Mouse (Mus musculus) liver, adult 2 months (tissue): Measurements from ENCODE around the gene Tmx4.

Experiments
- CTCF ChIP-seq: fragments of 200-500 bp; IDR thresholded peaks from 2 replicates; pipeline ENCODE4 v1.5.1; 2011; ENCODE audit warnings: low read depth, low read length, control low read depth
- POLR2A ChIP-seq: fragments of 200-500 bp; IDR thresholded peaks from 2 replicates; pipeline ENCODE4 v1.6.1; 2011; ENCODE audit warnings: low read length, control low read depth; ENCODE audit not compliant: insufficient read depth; ENCODE audit errors: extremely low read depth

DNA sequence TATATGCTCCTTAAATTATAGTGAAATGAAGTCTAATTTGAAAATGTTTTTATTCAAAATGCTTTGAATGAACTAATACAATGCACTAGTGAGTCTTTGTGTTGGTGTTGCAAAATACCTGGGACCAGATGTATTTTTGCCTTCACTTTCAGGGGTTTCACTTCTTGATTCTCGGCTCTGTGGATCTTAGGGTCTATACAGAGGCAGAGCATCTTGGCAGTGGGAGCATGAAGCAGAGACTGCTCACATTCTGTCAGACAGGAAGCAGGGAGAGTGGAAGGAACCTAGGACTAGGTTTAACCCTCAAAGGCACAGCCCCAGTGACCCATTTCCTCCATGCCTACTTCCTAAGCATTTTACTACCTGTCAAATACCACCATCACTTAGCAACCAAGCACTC lies 31.5 kb upstream of the Tmx4 start:
- no peak for TF ChIP-seq CTCF
- no peak for TF ChIP-seq POLR2A
